Mouse (Mus musculus): ENCODE measurements at regions not wholly inside any gene's neighbourhood (a gene's known extent, or its start where the extent isn't known, plus 50 kb on each side); places are given as distances from the start of the nearest gene placed in this dataset.

DNA sequence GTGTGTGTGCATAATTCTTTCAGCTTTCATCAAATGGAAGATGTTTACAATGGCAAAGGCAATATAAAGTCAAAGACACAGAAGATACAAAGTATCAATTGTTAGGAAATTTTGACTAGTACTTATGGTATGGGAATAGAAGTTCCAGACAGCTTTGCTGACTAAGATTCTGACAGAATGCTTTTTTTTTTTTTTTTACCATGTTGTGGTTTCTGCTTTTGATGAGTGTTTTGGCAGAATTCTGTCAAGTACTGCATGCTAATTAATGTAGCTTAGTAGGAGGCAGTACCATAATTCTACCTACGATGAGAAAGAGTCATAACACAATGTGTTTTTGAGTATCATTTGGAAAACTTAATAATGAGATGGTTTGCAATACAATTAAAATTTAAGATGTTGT lies 215.3 kb upstream of the Tet2 start:
- Histone ChIP-seq H3K4me1 (ENCODE audit: insufficient read depth, low read depth, low read length) (no peaks in the 10 kb centered on the region; the same call in 1 of the 2 replicates), H3K27me3 (replicated peaks; ENCODE audit: insufficient read depth, low read length) (no peaks in the 10 kb centered on the region), H3K9me3 (ENCODE audit: low read length) (no peaks in the 10 kb centered on the region), H3K27ac (ENCODE audit: low read length) (no peak overlapping the region), H3K4me3 (ENCODE audit: low read depth, low read length) (no peak overlapping the region), H3K9ac (replicated peaks; ENCODE audit: low read depth) (no peak overlapping the region), H3K36me3 (ENCODE audit: insufficient read depth, low read length) (no peaks in the 10 kb centered on the region), H3K4me2 (replicated peaks; ENCODE audit: low read depth, low read length) (no peak overlapping the region)
- ATAC-seq, result no peak
- WGBS, result 93% methylated on average over 1 of the region's 1 CpGs
- no peak for DNase-seq (ENCODE audit: low spot score)
- TF ChIP-seq CTCF (IDR thresholded peaks at IDR 0.05) (no peak), EP300 (IDR thresholded peaks at IDR 0.05) (no peak)

DNA sequence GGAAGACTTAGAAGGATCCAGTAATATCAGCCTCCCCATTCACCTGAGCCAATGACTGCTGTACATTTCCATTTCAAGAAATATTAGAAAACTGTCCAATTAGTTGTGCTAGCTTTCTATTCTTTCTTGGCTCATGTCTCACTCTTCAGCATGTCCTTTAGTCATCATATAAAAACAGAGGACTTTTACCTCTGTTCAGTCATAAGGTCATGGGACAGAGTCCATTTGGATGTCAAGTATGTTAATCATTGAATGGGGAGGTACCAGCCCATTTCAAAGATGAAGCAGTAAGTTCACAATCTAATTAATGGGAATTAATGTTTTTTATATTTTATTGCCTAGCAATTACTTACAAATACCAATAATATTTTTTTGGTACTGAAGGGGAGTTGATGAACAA lies 218.8 kb upstream of the Tet2 start:
- no peaks in the 10 kb centered on the region for H3K27me3 ChIP-seq (replicated peaks; ENCODE audit: insufficient read depth, low read length)
- no peaks in the 10 kb centered on the region; the same call in 1 of the 2 replicates for H3K4me1 ChIP-seq (ENCODE audit: insufficient read depth, low read depth, low read length)
- H3K4me2 ChIP-seq (replicated peaks; ENCODE audit: low read depth, low read length), result no peak overlapping the region
- no peak for ATAC-seq
- H3K36me3 ChIP-seq (ENCODE audit: insufficient read depth, low read length), result no peaks in the 10 kb centered on the region
- TF ChIP-seq EP300 (IDR thresholded peaks at IDR 0.05) (no peak), CTCF (IDR thresholded peaks at IDR 0.05) (no peak)
- no peak overlapping the region for H3K27ac ChIP-seq (ENCODE audit: low read length)
- H3K9me3 ChIP-seq (ENCODE audit: low read length), result no peaks in the 10 kb centered on the region
- H3K9ac ChIP-seq (replicated peaks; ENCODE audit: low read depth), result no peak overlapping the region
- no peak overlapping the region for H3K4me3 ChIP-seq (ENCODE audit: low read depth, low read length)
- DNase-seq (ENCODE audit: low spot score), result no peak

GRCm38 (mm10) chr3:133773490-133773889 lies 228.6 kb upstream of the Tet2 start:
- Histone ChIP-seq H3K36me3 (ENCODE audit: insufficient read depth, low read length) (no peaks in the 10 kb centered on the region), H3K4me3 (ENCODE audit: low read depth, low read length) (no peak overlapping the region), H3K9ac (replicated peaks; ENCODE audit: low read depth) (no peak overlapping the region), H3K4me1 (ENCODE audit: insufficient read depth, low read depth, low read length) (no peaks in the 10 kb centered on the region), H3K4me2 (replicated peaks; ENCODE audit: low read depth, low read length) (no peak overlapping the region), H3K27ac (ENCODE audit: low read length) (no peak overlapping the region), H3K9me3 (ENCODE audit: low read length) (no peaks in the 10 kb centered on the region), H3K27me3 (replicated peaks; ENCODE audit: insufficient read depth, low read length) (no peaks in the 10 kb centered on the region)
- 59% methylated on average over 2 of the region's 2 CpGs for WGBS
- ATAC-seq (no peak), DNase-seq (ENCODE audit: low spot score) (no peak)
- no peak for TF ChIP-seq CTCF (IDR thresholded peaks at IDR 0.05)
- TF ChIP-seq EP300 (IDR thresholded peaks at IDR 0.05), result no peak

GRCm38 (mm10) chr3:133774229-133774628 lies 229.3 kb upstream of the Tet2 start:
- no peak overlapping the region for H3K27ac ChIP-seq (ENCODE audit: low read length)
- no peak overlapping the region for H3K4me3 ChIP-seq (ENCODE audit: low read depth, low read length)
- TF ChIP-seq EP300 (IDR thresholded peaks at IDR 0.05) (no peak), CTCF (IDR thresholded peaks at IDR 0.05) (no peak)
- no peaks in the 10 kb centered on the region for H3K9me3 ChIP-seq (ENCODE audit: low read length)
- H3K27me3 ChIP-seq (replicated peaks; ENCODE audit: insufficient read depth, low read length), result no peaks in the 10 kb centered on the region
- no peak overlapping the region for H3K9ac ChIP-seq (replicated peaks; ENCODE audit: low read depth)
- 7% methylated on average over 3 of the region's 3 CpGs for WGBS
- DNase-seq (ENCODE audit: low spot score) (no peak), ATAC-seq (no peak)
- no peaks in the 10 kb centered on the region for H3K4me1 ChIP-seq (ENCODE audit: insufficient read depth, low read depth, low read length)
- H3K36me3 ChIP-seq (ENCODE audit: insufficient read depth, low read length), result no peaks in the 10 kb centered on the region
- no peak overlapping the region for H3K4me2 ChIP-seq (replicated peaks; ENCODE audit: low read depth, low read length)

DNA sequence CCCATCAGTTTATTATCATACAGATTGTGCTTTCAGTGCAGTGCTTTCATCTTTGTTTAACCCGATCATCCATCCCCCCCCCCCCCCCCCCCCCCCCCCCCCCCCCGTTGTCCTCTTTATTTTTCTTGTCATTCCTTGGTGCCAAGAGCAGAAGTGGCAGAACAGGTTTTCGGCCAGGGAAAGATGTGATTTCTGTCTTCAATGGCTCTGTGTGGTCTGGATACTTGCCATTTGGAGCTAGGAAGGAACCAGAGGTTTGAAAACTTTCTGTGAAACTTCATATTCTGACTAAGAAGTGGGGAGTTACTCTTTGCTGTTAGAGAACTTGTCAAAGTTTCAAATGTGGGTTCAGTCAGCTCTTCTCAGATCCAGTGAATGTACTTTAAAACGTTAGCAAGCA lies 231.1 kb upstream of the Tet2 start:
- peak; percentile 17; the same call in 1 of the 2 replicates for ATAC-seq

GRCm38 (mm10) chr3:133779161-133779789 lies 234.3 kb upstream of the Tet2 start:
- no peaks in the 10 kb centered on the region for H3K36me3 ChIP-seq (ENCODE audit: insufficient read depth, low read length)
- H3K27ac ChIP-seq (ENCODE audit: low read length), result no peak overlapping the region
- TF ChIP-seq CTCF (IDR thresholded peaks at IDR 0.05) (no peak), EP300 (IDR thresholded peaks at IDR 0.05) (no peak)
- H3K9ac ChIP-seq (replicated peaks; ENCODE audit: low read depth), result no peak overlapping the region
- ATAC-seq, result no peak
- WGBS, result 65% methylated on average over 2 of the region's 2 CpGs
- no peaks in the 10 kb centered on the region for H3K27me3 ChIP-seq (replicated peaks; ENCODE audit: insufficient read depth, low read length)
- H3K9me3 ChIP-seq (ENCODE audit: low read length), result no peaks in the 10 kb centered on the region
- no peak overlapping the region for H3K4me2 ChIP-seq (replicated peaks; ENCODE audit: low read depth, low read length)
- H3K4me1 ChIP-seq (ENCODE audit: insufficient read depth, low read depth, low read length), result no peaks in the 10 kb centered on the region
- H3K4me3 ChIP-seq (ENCODE audit: low read depth, low read length), result no peak overlapping the region
- no peak for DNase-seq (ENCODE audit: low spot score)

More for the DNA sequence above, 231.1 kb upstream of the Tet2 start:
- H3K9ac ChIP-seq (replicated peaks; ENCODE audit: low read depth), result no peak overlapping the region
- peak; percentile 63 for DNase-seq (ENCODE audit: low spot score)
- no peak overlapping the region for H3K4me3 ChIP-seq (ENCODE audit: low read depth, low read length)
- H3K27ac ChIP-seq (ENCODE audit: low read length), result peak overlapping the region; percentile 47; the same call in 1 of the 2 replicates
- H3K27me3 ChIP-seq (replicated peaks; ENCODE audit: insufficient read depth, low read length), result no peaks in the 10 kb centered on the region
- 7% methylated on average over 4 of the region's 4 CpGs for WGBS
- H3K9me3 ChIP-seq (ENCODE audit: low read length), result no peaks in the 10 kb centered on the region
- H3K4me1 ChIP-seq (ENCODE audit: insufficient read depth, low read depth, low read length), result no peaks in the 10 kb centered on the region
- TF ChIP-seq EP300 (IDR thresholded peaks at IDR 0.05) (no peak), CTCF (IDR thresholded peaks at IDR 0.05) (no peak)
- H3K36me3 ChIP-seq (ENCODE audit: insufficient read depth, low read length), result no peaks in the 10 kb centered on the region
- no peak overlapping the region for H3K4me2 ChIP-seq (replicated peaks; ENCODE audit: low read depth, low read length)

DNA sequence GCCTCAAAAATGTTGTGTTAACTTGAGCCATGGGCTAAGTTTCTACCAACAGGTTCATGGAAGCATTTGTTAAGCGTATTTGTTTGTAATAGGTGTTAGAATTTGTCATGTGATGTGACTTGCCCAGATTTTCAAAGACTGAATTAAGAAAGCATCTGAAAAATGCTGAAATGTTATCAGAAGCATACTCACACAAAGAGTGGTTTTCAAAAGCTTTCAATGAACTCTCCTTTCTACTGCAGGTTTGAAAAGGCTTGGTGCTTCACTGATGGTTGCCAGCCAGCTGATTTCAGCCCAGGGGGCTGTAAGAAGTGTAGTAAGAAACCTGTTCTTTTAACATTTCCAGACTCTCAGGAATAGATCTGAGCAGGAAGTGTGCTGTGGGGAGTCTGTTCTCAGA lies 238.1 kb upstream of the Tet2 start:
- Histone ChIP-seq H3K9me3 (ENCODE audit: low read length) (no peaks in the 10 kb centered on the region), H3K4me1 (ENCODE audit: insufficient read depth, low read depth, low read length) (no peaks in the 10 kb centered on the region), H3K4me2 (replicated peaks; ENCODE audit: low read depth, low read length) (no peak overlapping the region), H3K9ac (replicated peaks; ENCODE audit: low read depth) (no peak overlapping the region), H3K36me3 (ENCODE audit: insufficient read depth, low read length) (no peaks in the 10 kb centered on the region), H3K27me3 (replicated peaks; ENCODE audit: insufficient read depth, low read length) (no peaks in the 10 kb centered on the region), H3K4me3 (ENCODE audit: low read depth, low read length) (no peak overlapping the region), H3K27ac (ENCODE audit: low read length) (no peak overlapping the region)
- peak; percentile 57 for DNase-seq (ENCODE audit: low spot score)
- peak; percentile 41; the same call in 1 of the 2 replicates for TF ChIP-seq EP300 (IDR thresholded peaks at IDR 0.05)
- no peak for TF ChIP-seq CTCF (IDR thresholded peaks at IDR 0.05)
- peak; percentile 58 for ATAC-seq
- WGBS, result 47% methylated on average over 1 of the region's 1 CpGs
